Mouse (Mus musculus) heart, embryonic 11.5 days (tissue): ENCODE results near the gene Ttc22. TPM values are rescaled to one million over a fixed set of nuclear protein-coding genes. Genes with fewer than 3 reads are reported as not detected.

ENCODE experiments used
- ATAC-seq: fragments of 200-750 bp; cut with Nextera tagmentation; replicated peaks from 2 replicates; pipeline ENCODE4 v1.8.0; 2017; ENCODE audit warnings: moderate library complexity; ENCODE audit not compliant: insufficient number of reproducible peaks, low FRiP score, low TSS enrichment
- H3K27ac ChIP-seq: fragments of 300-500 bp; sonication (generic); 2 replicates; pipeline ENCODE4 v1.5.1; 2014; ENCODE audit warnings: mild to moderate bottlenecking, low read depth, low read length
- H3K27me3 ChIP-seq: fragments of 300-500 bp; sonication (generic); 2 replicates; pipeline ENCODE4 v1.6.1; 2014; ENCODE audit warnings: mild to moderate bottlenecking, low read length, mixed read lengths; ENCODE audit not compliant: control insufficient read depth, insufficient read depth
- H3K36me3 ChIP-seq: fragments of 300-500 bp; sonication (generic); 2 replicates; pipeline ENCODE4 v1.6.1; 2014; ENCODE audit warnings: mild to moderate bottlenecking, low read length, moderate library complexity, mixed read lengths; ENCODE audit not compliant: control insufficient read depth, insufficient read depth
- H3K4me1 ChIP-seq: fragments of 300-500 bp; sonication (generic); 2 replicates; pipeline ENCODE4 v1.6.1; 2014; ENCODE audit warnings: low read length; ENCODE audit not compliant: control insufficient read depth, insufficient read depth
- H3K4me2 ChIP-seq: fragments of 300-500 bp; sonication (generic); 2 replicates; pipeline ENCODE4 v1.6.1; 2014; ENCODE audit warnings: mild to moderate bottlenecking, moderate library complexity
- H3K4me3 ChIP-seq: fragments of 300-500 bp; sonication (generic); 2 replicates; pipeline ENCODE4 v1.5.1; 2014; ENCODE audit warnings: low read depth, low read length
- H3K9ac ChIP-seq: fragments of 300-500 bp; sonication (generic); 2 replicates; pipeline ENCODE4 v1.6.1; 2014; ENCODE audit warnings: mild to moderate bottlenecking, low read depth, low read length, moderate library complexity
- H3K9me3 ChIP-seq: fragments of 300-500 bp; sonication (generic); replicated peaks from 2 replicates; pipeline ENCODE4 v1.6.1; 2016; ENCODE audit warnings: low read length; ENCODE audit not compliant: control insufficient read depth
- WGBS: fragments of 180-500 bp; shearing (Covaris S2); extraction: QIAGEN DNeasy Blood & Tissue Kit; methylation state at CpG from one replicate; pipeline ENCODE4 v1.1.7; 2014; ENCODE audit not compliant: insufficient replicate concordance; 5-methylcytosine and 5-hydroxymethylcytosine counted together
- polyA plus RNA-seq: library from polyadenylated mRNA; unstranded; fragments of >200 nt; fragmentation: Nextera tagmentation; extraction: Ambion mirVana; gene quantifications from 2 replicates; pipeline ENCODE4 v1.2.1, GENCODE M21; 2014

The Ttc22 gene
- polyA plus RNA-seq, 1 experiment from 2014 or later: 0.43 TPM

- no peak for ATAC-seq
Observed at GRCm38 (mm10) chr4:106633281-106634085, 11.3 kb downstream of the Ttc22 start.

GRCm38 (mm10) chr4:106634086-106634479, 11.9 kb downstream of the Ttc22 start:
- peaks cover 3% of the 10 kb centered on the region; the same call in 1 of the 2 replicates for H3K4me1 ChIP-seq
- H3K9me3 ChIP-seq: no peaks in the 10 kb centered on the region
- H3K4me2 ChIP-seq: no peak overlapping the region
- H3K27me3 ChIP-seq: peaks cover 20% of the 10 kb centered on the region
- H3K36me3 ChIP-seq: no peaks in the 10 kb centered on the region
- no peak overlapping the region for H3K9ac ChIP-seq
- 28% methylated on average over 8 of the region's 9 CpGs for WGBS
- ATAC-seq: no peak
- H3K4me3 ChIP-seq: no peak overlapping the region
- H3K27ac ChIP-seq: peak overlapping the region; percentile 35; the same call in 1 of the 2 replicates

More at GRCm38 (mm10) chr4:106633281-106634085, 11.3 kb downstream of the Ttc22 start:
- H3K27ac ChIP-seq: peak overlapping the region; percentile 35; the same call in 1 of the 2 replicates
- H3K4me2 ChIP-seq: no peak overlapping the region
- H3K27me3 ChIP-seq: peaks cover 17% of the 10 kb centered on the region
- no peaks in the 10 kb centered on the region for H3K36me3 ChIP-seq
- 32% methylated on average over 8 of the region's 8 CpGs for WGBS
- peaks cover 3% of the 10 kb centered on the region; the same call in 1 of the 2 replicates for H3K4me1 ChIP-seq
- H3K9me3 ChIP-seq: no peaks in the 10 kb centered on the region
- H3K9ac ChIP-seq: no peak overlapping the region
- H3K4me3 ChIP-seq: no peak overlapping the region

GRCm38 (mm10) chr4:106643483-106644217, 21.4 kb downstream of the Ttc22 start:
- ATAC-seq: no peak
- WGBS: 12% methylated on average over 8 of the region's 8 CpGs
- H3K36me3 ChIP-seq: no peaks in the 10 kb centered on the region
- no peaks in the 10 kb centered on the region for H3K9me3 ChIP-seq
- H3K4me1 ChIP-seq: 0 out of 2 replicates have a peak, but pooled peaks cover 6% of the 10 kb centered on the region
- H3K4me2 ChIP-seq: no peak overlapping the region
- H3K27me3 ChIP-seq: peaks cover 6% of the 10 kb centered on the region
- no peak overlapping the region for H3K27ac ChIP-seq
- H3K4me3 ChIP-seq: no peak overlapping the region
- peak overlapping the region; percentile 49 for H3K9ac ChIP-seq

GRCm38 (mm10) chr4:106644218-106644610, 22.0 kb downstream of the Ttc22 start:
- H3K4me2 ChIP-seq: no peak overlapping the region
- no peak overlapping the region for H3K27ac ChIP-seq
- no peak for ATAC-seq
- 63% methylated on average over 6 of the region's 6 CpGs for WGBS
- H3K9ac ChIP-seq: no peak overlapping the region
- no peaks in the 10 kb centered on the region for H3K9me3 ChIP-seq
- H3K4me3 ChIP-seq: no peak overlapping the region
- H3K4me1 ChIP-seq: 0 out of 2 replicates have a peak, but pooled peaks cover 6% of the 10 kb centered on the region
- H3K27me3 ChIP-seq: peaks cover 2% of the 10 kb centered on the region
- no peaks in the 10 kb centered on the region for H3K36me3 ChIP-seq

- Histone ChIP-seq H3K4me2 (no peak overlapping the region), H3K9me3 (no peaks in the 10 kb centered on the region), H3K9ac (no peak overlapping the region), H3K27me3 (peaks cover 4% of the 10 kb centered on the region), H3K27ac (no peak overlapping the region), H3K4me3 (no peak overlapping the region), H3K4me1 (0 out of 2 replicates have a peak, but pooled peaks cover 6% of the 10 kb centered on the region), H3K36me3 (no peaks in the 10 kb centered on the region)
- WGBS: 68% methylated on average over 5 of the region's 5 CpGs
- no peak for ATAC-seq
Observed at GRCm38 (mm10) chr4:106645797-106646196, 23.6 kb downstream of the Ttc22 start.

GRCm38 (mm10) chr4:106647137-106647536, 24.9 kb downstream of the Ttc22 start:
- 73% methylated on average over 6 of the region's 6 CpGs for WGBS
- Histone ChIP-seq H3K36me3 (no peaks in the 10 kb centered on the region), H3K27ac (no peak overlapping the region), H3K4me3 (no peak overlapping the region), H3K27me3 (peaks cover 4% of the 10 kb centered on the region), H3K9ac (no peak overlapping the region), H3K9me3 (no peaks in the 10 kb centered on the region), H3K4me1 (peaks cover 12% of the 10 kb centered on the region), H3K4me2 (no peak overlapping the region)
- ATAC-seq: no peak

GRCm38 (mm10) chr4:106650833-106651527, 28.7 kb downstream of the Ttc22 start, which contains the start of gene Pars2:
Gene Pars2 (plus strand): TSS chr4:106651069.
- Histone ChIP-seq H3K4me3 (peak within 1 kb of the TSS; percentile 75), H3K4me2 (peak within 1 kb of the TSS; percentile 88), H3K36me3 (peaks cover 8% of the 10 kb centered on the region), H3K9me3 (no peaks in the 10 kb centered on the region), H3K27me3 (peaks cover 4% of the 10 kb centered on the region; the same call in 1 of the 2 replicates), H3K9ac (peak within 1 kb of the TSS; percentile 85), H3K4me1 (peaks cover 6% of the 10 kb centered on the region), H3K27ac (peak within 1 kb of the TSS; percentile 6; the same call in 1 of the 2 replicates)
- ATAC-seq: peak; percentile 94
- 4% methylated on average over 40 of the region's 40 CpGs for WGBS

GRCm38 (mm10) chr4:106652546-106652945, 30.3 kb downstream of the Ttc22 start:
- no peak overlapping the region for H3K27ac ChIP-seq
- no peak overlapping the region for H3K4me2 ChIP-seq
- no peak overlapping the region for H3K9ac ChIP-seq
- peaks cover 6% of the 10 kb centered on the region for H3K4me1 ChIP-seq
- peaks cover 8% of the 10 kb centered on the region for H3K36me3 ChIP-seq
- H3K4me3 ChIP-seq: no peak overlapping the region
- H3K9me3 ChIP-seq: no peaks in the 10 kb centered on the region
- 89% methylated on average over 3 of the region's 3 CpGs for WGBS
- no peak for ATAC-seq
- H3K27me3 ChIP-seq: peaks cover 4% of the 10 kb centered on the region; the same call in 1 of the 2 replicates
